Mouse (Mus musculus) gonadal fat pad, adult 2 months (tissue): ENCODE results near the gene Fmnl2. TPM values are rescaled to one million over a fixed set of nuclear protein-coding genes. Genes with fewer than 3 reads are reported as not detected.

Source experiments
- DNase-seq: peaks from one replicate; pipeline ENCODE4 v3.0.0-alpha.2; 2012; ENCODE audit warnings: low read depth
- polyA plus RNA-seq: library from polyadenylated mRNA; depleted of rRNA; stranded (reverse); fragments of >200 nt; gene quantifications from 2 replicates; pipeline ENCODE4 v1.2.3, GENCODE M21; 2012

The Fmnl2 gene
- polyA plus RNA-seq, 1 experiment, result 3.0 TPM

DNA sequence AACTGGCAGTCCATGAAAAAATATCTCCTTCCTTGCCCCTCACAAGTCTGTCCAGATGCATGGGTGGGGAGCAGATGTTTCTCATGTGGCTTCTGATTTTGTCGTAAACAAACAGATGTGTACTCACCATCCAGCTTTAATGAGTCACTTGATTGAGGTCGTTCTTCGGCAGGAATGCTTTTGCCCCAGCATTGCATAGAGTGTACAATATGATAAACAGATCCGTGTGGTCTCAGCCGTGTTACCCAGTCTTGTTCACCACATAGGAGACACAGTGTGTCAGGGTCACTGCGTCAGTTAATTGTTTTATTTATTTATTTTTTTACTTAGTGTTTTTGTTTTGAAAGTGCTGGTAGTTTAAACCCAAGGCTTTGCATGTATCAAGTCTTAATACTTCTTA, 189.4 kb downstream of the Fmnl2 start:
- no peak for DNase-seq

DNA sequence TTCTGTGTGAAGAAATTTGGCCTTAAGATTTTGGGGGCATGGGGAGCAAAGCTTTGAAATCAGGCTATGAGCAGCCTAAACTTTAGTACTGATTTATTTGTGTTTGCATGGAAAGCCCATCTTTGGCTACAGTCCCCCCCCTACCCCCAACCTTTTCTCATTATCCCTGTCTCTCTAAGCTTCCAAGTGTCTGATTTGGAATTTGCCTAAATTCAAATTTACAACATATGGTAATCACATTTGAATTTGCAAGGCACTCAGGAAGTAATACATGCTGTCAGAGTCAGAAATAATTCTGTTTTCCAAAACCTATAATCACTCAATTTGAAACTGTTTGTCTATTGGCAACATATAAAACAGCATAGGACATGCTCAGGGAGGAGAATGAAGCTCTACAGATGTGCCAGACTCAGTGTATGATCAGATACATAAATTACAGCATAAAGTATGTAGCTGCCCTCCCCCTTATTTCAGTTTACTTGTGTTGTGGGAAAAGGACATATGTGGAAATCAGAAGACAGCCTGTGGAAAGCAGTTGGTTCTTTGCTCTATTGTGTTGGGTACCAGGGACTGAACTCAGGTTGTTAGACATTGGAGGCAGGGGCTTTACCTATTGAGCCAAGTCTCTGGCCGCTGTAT, 190.2 kb downstream of the Fmnl2 start:
- DNase-seq, result no peak

GRCm38 (mm10) chr2:53050376-53050775, 192.7 kb downstream of the Fmnl2 start:
- no peak for DNase-seq

GRCm38 (mm10) chr2:53051502-53051901, 193.8 kb downstream of the Fmnl2 start:
- DNase-seq, result no peak

DNA sequence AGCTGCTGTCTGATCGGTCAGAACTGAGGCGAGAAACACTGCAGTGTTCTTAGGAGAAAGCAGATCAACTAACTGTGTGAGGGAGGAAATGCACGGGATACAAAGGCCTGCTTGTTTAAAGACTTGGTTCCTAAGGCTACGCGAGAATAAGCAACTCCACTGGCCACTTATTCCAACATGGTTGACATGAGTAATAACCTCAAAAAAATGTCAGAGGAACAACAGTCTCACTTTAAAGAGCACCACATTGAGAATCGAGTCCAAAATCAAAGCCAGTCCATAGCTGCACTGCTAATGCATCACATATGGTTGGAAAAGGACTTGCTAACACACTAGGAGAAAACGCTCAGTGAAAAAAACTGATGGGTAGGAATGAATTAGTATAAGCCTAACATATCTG, 196.1 kb downstream of the Fmnl2 start:
- DNase-seq, result no peak

- no peak for DNase-seq
Measured at GRCm38 (mm10) chr2:53056556-53056955, 198.9 kb downstream of the Fmnl2 start.

DNA sequence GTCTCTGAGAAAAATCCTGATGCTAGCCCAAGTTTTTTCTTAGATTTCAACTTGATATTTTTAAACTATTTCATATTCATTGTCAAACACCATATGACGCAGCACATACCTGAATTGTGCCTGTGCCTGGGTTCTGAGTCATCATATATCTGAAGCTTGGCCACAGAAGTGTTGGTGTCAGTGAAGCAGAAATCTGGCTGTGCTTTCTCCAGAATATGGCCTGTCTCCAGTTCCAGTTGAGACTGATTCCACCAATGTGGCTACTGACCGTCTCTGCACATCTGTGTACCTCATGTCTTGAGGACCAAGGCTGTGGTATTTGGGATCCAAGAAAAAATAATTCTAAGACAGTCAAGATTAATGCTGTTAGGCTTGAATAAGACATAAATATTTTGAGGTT, 199.6 kb downstream of the Fmnl2 start:
- no peak for DNase-seq

GRCm38 (mm10) chr2:53061363-53062000, 203.8 kb downstream of the Fmnl2 start:
- DNase-seq, result no peak

DNA sequence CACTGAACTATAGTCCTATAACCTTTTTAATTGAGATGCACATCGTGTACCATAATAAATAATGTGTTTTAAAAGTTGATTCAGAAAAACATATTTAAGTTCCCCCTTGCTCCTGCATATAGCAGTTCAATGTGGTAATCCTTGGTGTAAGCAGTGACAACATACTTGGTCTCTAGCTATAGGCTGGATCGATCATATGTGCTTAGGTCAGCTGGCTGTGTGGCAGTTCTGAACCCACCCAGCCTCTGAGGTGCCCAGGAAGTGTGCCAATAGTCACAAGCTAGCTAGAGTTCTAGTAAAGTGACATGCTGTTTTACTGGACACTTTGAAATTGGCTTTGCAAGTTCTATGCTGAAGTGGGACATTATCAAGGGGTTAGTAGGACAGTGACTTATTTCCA, 209.3 kb downstream of the Fmnl2 start:
- DNase-seq, result no peak

- DNase-seq, result no peak
Measured at GRCm38 (mm10) chr2:53070607-53071006, 212.9 kb downstream of the Fmnl2 start.

DNA sequence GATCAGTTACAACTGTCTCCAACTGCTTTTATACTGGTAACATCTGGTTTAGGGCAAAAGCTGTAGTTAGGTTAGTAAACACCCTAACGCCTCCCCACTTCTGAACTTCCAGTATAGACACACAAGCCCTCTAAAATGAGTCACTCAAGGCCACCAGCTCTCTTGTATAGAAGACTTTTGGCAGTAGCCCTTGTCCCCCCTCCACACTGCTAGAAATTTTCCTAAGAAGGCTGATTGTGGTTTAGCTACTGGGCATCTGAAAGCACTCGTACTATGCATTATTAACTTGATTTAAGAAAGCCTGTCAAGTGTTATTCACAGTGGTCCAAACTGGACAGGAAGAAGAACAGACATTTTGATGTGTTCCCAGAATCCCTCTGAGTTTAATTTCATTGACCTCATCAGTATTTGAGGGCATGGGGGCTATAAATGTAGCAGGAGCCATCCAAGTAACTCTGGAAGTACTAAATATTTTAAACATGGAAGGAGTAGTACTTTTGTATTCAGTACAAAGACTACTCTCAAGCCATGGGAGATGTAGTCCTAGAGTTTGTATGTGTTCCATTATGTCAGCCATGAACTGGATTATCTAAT, 222.1 kb downstream of the Fmnl2 start:
- no peak for DNase-seq

- no peak for DNase-seq
Measured at GRCm38 (mm10) chr2:53082045-53082444, 224.4 kb downstream of the Fmnl2 start.

GRCm38 (mm10) chr2:53082501-53082900, 224.8 kb downstream of the Fmnl2 start:
- DNase-seq, result no peak

GRCm38 (mm10) chr2:53083241-53083640, 225.6 kb downstream of the Fmnl2 start:
- no peak for DNase-seq

DNA sequence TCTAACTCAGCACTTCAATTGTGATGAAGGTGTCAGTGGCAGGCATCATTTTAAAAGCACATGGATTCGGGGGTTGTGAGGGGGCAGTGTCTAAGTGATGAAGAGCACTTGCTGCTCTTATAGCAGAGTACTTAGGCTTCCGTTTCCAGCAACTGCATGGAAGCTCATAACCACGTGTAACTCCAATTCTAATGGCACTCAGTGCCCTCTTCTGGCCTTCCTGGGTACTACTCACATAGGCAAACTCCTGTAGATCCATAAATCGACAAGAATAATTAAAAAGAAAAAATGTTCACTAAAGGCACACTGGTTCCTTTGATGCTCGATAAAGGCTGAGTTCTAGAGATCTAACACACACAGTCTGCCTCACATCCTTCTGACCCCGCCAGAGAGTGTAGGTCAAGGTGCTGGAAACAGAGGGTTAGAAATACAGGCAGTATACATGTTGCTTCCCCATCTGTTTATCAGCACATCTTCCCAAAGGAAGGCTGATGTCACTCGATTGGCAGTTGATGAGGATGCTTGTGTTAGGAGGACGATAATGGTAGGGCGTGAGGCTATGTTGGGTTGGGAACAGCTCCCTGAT, 228.1 kb downstream of the Fmnl2 start:
- no peak for DNase-seq

DNA sequence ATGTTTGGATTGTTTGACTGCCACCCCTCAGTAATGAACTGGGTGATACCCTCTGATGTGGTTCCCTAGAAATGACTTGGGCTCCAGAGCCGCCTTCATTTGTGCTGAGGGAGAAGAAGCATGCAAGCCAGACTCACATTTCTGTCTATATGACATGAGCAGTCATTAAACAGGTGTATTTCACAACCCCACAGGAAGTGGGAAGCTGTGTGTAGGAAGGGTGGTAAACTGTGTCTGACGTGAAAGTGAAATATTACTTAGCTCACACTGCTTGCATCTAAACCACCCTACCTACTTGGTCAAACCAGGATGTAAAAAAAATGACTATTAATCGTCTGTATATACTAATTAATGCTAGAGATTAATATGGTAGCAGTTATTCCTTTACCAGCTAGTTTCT, 231.1 kb downstream of the Fmnl2 start:
- DNase-seq, result no peak

DNA sequence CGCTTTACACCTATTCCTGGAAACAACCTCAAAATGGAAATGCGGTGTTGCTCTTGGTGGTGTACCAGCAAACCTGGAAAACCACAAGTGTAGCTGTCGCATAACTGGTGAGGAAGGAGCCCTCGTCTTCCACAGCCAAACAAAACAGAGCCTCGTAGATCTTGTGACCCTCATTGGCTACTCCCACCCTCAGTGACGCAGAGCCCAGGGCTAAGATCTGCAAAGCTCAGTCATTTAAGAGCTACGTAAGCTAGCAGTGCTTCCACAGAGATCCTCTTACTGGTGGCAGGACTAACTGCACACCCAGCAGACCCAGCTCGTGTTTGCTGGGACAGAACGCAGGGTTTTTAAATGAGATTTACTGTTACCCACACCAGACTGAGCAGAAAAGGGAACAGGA, 237.4 kb downstream of the Fmnl2 start:
- DNase-seq, result no peak

- no peak for DNase-seq
Measured at GRCm38 (mm10) chr2:53095489-53095888, 237.8 kb downstream of the Fmnl2 start.

GRCm38 (mm10) chr2:53100093-53100492, 242.4 kb downstream of the Fmnl2 start:
- no peak for DNase-seq

DNA sequence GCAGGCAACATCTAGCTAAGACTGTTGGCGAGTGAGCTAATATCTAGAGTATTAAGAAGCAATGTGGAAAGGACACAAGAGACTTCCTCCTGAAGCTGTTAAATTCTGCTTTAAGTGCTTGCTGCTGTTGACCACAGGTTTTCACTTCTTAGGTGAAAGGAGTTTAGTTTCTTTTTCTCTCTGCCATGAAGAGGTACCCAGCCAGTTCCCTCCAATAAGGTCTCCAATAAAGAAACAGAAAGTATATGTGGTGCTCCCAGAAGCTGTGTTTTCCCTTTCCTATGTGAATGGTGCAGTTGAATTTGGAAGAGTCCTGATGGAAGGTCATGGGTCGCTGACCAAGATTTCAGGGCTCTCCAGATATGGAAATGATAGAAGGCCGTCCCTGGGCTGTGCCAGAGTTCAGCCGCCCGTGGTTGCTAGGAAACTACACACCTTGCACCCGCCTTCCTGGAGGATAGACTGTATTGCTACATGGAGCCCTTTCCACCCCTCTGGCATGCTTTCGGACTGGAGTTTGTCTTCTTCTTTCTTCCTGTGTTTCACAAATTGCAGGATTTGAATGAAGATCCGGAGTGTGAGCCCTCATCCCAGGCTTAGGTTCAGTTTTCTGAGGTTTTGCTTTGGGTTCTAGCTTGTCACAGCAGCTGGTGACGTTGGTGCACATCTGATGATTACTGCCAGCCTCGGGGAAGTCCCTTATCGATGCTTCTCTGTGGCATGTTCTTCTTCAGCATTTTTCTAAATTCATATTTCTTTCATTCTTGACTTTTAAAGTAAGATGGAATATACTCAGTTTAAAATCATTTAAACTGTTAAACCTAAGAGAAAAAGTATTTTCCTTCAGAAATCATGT, 244.5 kb downstream of the Fmnl2 start:
- DNase-seq, result no peak

- no peak for DNase-seq
Measured at GRCm38 (mm10) chr2:53102901-53103300, 245.2 kb downstream of the Fmnl2 start.

DNA sequence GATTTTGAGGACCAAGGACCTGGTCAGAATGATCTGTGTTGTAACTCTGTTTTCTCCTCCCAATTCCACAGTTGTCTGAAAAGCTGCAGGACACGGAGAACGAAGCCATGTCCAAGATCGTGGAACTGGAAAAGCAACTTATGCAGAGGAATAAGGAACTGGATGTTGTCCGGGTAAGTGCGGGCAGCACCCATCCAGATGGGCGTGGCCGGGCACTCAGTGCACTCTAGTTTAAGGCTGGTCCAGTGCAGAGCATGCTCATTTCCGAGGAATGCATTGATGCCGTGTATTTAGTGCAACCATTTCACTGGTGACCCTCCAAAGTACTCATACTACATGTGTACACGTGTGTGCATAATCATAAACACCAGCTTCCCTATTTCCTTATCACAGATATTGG, 247.7 kb downstream of the Fmnl2 start:
- no peak for DNase-seq
